In the genomic region with DNA sequence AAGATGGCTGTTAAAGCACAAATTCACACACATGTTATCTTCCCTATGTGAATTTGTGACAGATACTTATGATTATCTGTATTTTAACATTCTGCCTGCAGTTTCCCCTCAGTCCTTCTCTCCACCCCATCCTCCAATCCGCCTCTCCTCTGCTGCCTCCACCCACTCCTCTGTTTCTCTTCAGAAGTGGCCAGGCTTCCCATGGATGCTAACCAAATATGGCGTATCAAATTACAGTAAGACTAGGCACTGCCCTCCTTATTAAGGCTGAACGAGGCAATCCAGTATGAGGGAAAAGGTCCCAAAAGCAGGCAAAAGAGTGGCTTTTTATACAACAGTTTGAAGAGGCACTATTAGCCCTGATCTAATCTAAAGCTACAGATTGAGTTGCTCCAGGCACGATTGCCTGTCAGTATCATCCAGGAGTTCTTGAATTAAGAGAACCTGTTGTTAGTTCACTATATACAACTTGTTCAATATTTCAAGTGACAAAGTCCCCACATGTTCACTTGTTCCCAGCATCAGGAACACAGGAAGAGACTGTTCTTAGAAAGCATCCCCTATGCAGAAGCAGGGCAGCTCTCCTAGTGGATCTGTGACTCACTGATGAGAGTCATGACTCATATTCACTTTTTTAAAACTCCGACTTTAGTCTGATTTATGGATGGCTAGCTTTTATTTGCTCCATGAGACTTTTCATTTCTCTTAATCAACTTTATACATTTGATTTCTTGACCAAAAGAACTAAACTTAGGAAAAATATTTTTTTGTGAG, we compare ENCODE assay signal across 28 mouse cellular contexts.
DNase-seq lines count a peak whose midpoint lies in the region; ATAC-seq lines count a peak whose summit lies in the region.
"Had no signal": no experiment of that assay in that cellular context is flagged by ENCODE, and none has a peak within 500 bp of the region (broad histone marks: within the 10 kb centered on the region; RNA-seq: fewer than 3 reads in every experiment).

No protein-coding gene starts in this region.

- H3K4me2 ChIP-seq in embryonic facial prominence, embryonic 13.5 days, result no peak overlapping the region
- H3K4me2 ChIP-seq in limb, embryonic 12.5 days, result no peak overlapping the region
- H3K4me2 ChIP-seq in forebrain, embryonic 16.5 days (ENCODE audit: low read length), result no peak overlapping the region
- H3K4me2 ChIP-seq: forebrain, embryonic 12.5 days; forebrain, embryonic 15.5 days; heart, embryonic 13.5 days; hindbrain, embryonic 12.5 days; hindbrain, embryonic 15.5 days; intestine, embryonic 15.5 days had no signal

- WGBS in embryonic facial prominence, embryonic 13.5 days, result 41% methylated on average over 5 of the region's 5 CpGs
- 50% methylated on average over 5 of the region's 5 CpGs for WGBS in limb, embryonic 12.5 days
- WGBS in forebrain, embryonic 16.5 days, result 52% methylated on average over 5 of the region's 5 CpGs

- no peaks in the 10 kb centered on the region for H3K27me3 ChIP-seq in embryonic facial prominence, embryonic 13.5 days
- no peaks in the 10 kb centered on the region for H3K27me3 ChIP-seq in limb, embryonic 12.5 days
- H3K27me3 ChIP-seq in forebrain, embryonic 16.5 days (replicated peaks; ENCODE audit: control insufficient read depth, insufficient read depth, low read length), result no peaks in the 10 kb centered on the region
- H3K27me3 ChIP-seq: forebrain, embryonic 12.5 days; forebrain, embryonic 15.5 days; heart, embryonic 13.5 days; hindbrain, embryonic 12.5 days; hindbrain, embryonic 15.5 days; intestine, embryonic 15.5 days had no signal

- no peaks in the 10 kb centered on the region for H3K9me3 ChIP-seq in embryonic facial prominence, embryonic 13.5 days
- no peaks in the 10 kb centered on the region for H3K9me3 ChIP-seq in limb, embryonic 12.5 days
- H3K9me3 ChIP-seq in forebrain, embryonic 16.5 days (ENCODE audit: control insufficient read depth, low read length), result no peaks in the 10 kb centered on the region
- H3K9me3 ChIP-seq: forebrain, embryonic 12.5 days; forebrain, embryonic 15.5 days; heart, embryonic 10.5 days; heart, embryonic 13.5 days; hindbrain, embryonic 12.5 days; hindbrain, embryonic 15.5 days; intestine, embryonic 15.5 days had no signal

- DNase-seq in frontal cortex, postnatal 10 days (ENCODE audit: low spot score in 2 of 2), result no peak
- DNase-seq in right cerebral cortex, adult 18-20 months, result peak; percentile 7
- no peak for DNase-seq in right cerebral cortex, postnatal 10 days (ENCODE audit: low spot score in 2 of 2)
- no peak for DNase-seq in layer of hippocampus, adult 9-10 months (ENCODE audit: low spot score)
- DNase-seq: adrenal gland, adult 8-10 months; adrenal gland, postnatal 25 days; cerebellum, adult 2 months; cerebellum, adult 9-11 months; cerebellum, postnatal 25 days; gastrocnemius, postnatal 10 days; gastrocnemius, postnatal 36 days; heart, adult 2 months; heart, postnatal 14 days; heart, postnatal 4 days; kidney, adult 11 months had no signal

- H3K4me1 ChIP-seq in embryonic facial prominence, embryonic 13.5 days, result peaks cover 5% of the 10 kb centered on the region; the same call in 1 of the 2 replicates
- peaks cover 17% of the 10 kb centered on the region for H3K4me1 ChIP-seq in limb, embryonic 12.5 days (replicated peaks)
- H3K4me1 ChIP-seq in forebrain, embryonic 16.5 days (replicated peaks; ENCODE audit: control insufficient read depth, insufficient read depth, low read length), result no peaks in the 10 kb centered on the region
- H3K4me1 ChIP-seq: forebrain, embryonic 15.5 days; heart, embryonic 10.5 days; hindbrain, embryonic 15.5 days; intestine, embryonic 15.5 days had no signal

- peak; percentile 90 for ATAC-seq in frontal cortex, adult (ENCODE audit: low TSS enrichment)
- no peak for ATAC-seq in embryonic facial prominence, embryonic 13.5 days (ENCODE audit: insufficient number of reproducible peaks, insufficient read depth, low FRiP score, low TSS enrichment, low read depth)
- peak; percentile 52; the same call in 1 of the 2 replicates for ATAC-seq in limb, embryonic 12.5 days (ENCODE audit: insufficient number of reproducible peaks, insufficient read depth, low FRiP score, low TSS enrichment, low read depth)
- no peak for ATAC-seq in forebrain, embryonic 16.5 days
- ATAC-seq: activated CD4-positive, CD25-positive, alpha-beta regulatory T cell, adult 4 months; forebrain, embryonic 15.5 days; intestine, embryonic 15.5 days had no signal

- H3K27ac ChIP-seq in embryonic facial prominence, embryonic 13.5 days, result peak overlapping the region; percentile 22; the same call in 1 of the 2 replicates
- no peak overlapping the region for H3K27ac ChIP-seq in limb, embryonic 12.5 days
- no peak overlapping the region for H3K27ac ChIP-seq in forebrain, embryonic 16.5 days (ENCODE audit: low read length)
- H3K27ac ChIP-seq: forebrain, embryonic 12.5 days; forebrain, embryonic 15.5 days; heart, adult 2 months; heart, embryonic 10.5 days; heart, embryonic 13.5 days; hindbrain, embryonic 12.5 days; hindbrain, embryonic 15.5 days; intestine, embryonic 15.5 days had no signal

- H3K36me3 ChIP-seq in embryonic facial prominence, embryonic 13.5 days, result no peaks in the 10 kb centered on the region
- H3K36me3 ChIP-seq in limb, embryonic 12.5 days, result no peaks in the 10 kb centered on the region
- H3K36me3 ChIP-seq in forebrain, embryonic 16.5 days (ENCODE audit: control insufficient read depth, insufficient read depth), result no peaks in the 10 kb centered on the region
- H3K36me3 ChIP-seq: forebrain, embryonic 12.5 days; forebrain, embryonic 15.5 days; hindbrain, embryonic 12.5 days; hindbrain, embryonic 15.5 days; intestine, embryonic 15.5 days had no signal

- H3K9ac ChIP-seq in embryonic facial prominence, embryonic 13.5 days, result no peak overlapping the region
- no peak overlapping the region for H3K9ac ChIP-seq in limb, embryonic 12.5 days (replicated peaks)
- H3K9ac ChIP-seq in forebrain, embryonic 16.5 days (replicated peaks; ENCODE audit: low read depth, low read length), result no peak overlapping the region
- H3K9ac ChIP-seq: forebrain, embryonic 12.5 days; forebrain, embryonic 15.5 days; heart, embryonic 13.5 days; hindbrain, embryonic 12.5 days; hindbrain, embryonic 15.5 days; intestine, embryonic 15.5 days had no signal

- H3K4me3 ChIP-seq in embryonic facial prominence, embryonic 13.5 days, result no peak overlapping the region
- no peak overlapping the region for H3K4me3 ChIP-seq in limb, embryonic 12.5 days (replicated peaks)
- no peak overlapping the region for H3K4me3 ChIP-seq in forebrain, embryonic 16.5 days (replicated peaks; ENCODE audit: low read length)
- H3K4me3 ChIP-seq: erythroblast, embryonic 14.5 days; forebrain, embryonic 12.5 days; forebrain, embryonic 15.5 days; heart, adult 2 months; heart, embryonic 10.5 days; heart, embryonic 13.5 days; hindbrain, embryonic 12.5 days; hindbrain, embryonic 15.5 days; intestine, embryonic 15.5 days had no signal

Comparison
In these comparisons a context has a peak if more than half of its experiments do, and no peak if none do; other contexts are left out.
1. ATAC-seq: peak in frontal cortex, adult (single experiment) and limb, embryonic 12.5 days (single experiment); none in embryonic facial prominence, embryonic 13.5 days (single experiment) and forebrain, embryonic 16.5 days (single experiment).